Mouse (Mus musculus): ENCODE measurements at regions not wholly inside any gene's neighbourhood (a gene's known extent, or its start where the extent isn't known, plus 50 kb on each side); places are given as distances from the start of the nearest gene placed in this dataset.

- no peaks in the 10 kb centered on the region for H3K27me3 ChIP-seq (ENCODE audit: control insufficient read depth, insufficient read depth, low read length)
- H3K9me3 ChIP-seq (replicated peaks; ENCODE audit: control insufficient read depth, low read length), result no peaks in the 10 kb centered on the region
- 72% methylated on average over 3 of the region's 3 CpGs for WGBS (ENCODE audit: insufficient replicate concordance)
- H3K27ac ChIP-seq (ENCODE audit: low read depth, low read length), result no peak overlapping the region
- ATAC-seq (replicated peaks; ENCODE audit: insufficient number of reproducible peaks, low FRiP score, low TSS enrichment), result no peak
- H3K36me3 ChIP-seq (ENCODE audit: control insufficient read depth, insufficient read depth, low read length), result no peaks in the 10 kb centered on the region
- H3K4me2 ChIP-seq, result no peak overlapping the region
- no peak overlapping the region for H3K4me3 ChIP-seq (ENCODE audit: low read depth, low read length)
- H3K9ac ChIP-seq (ENCODE audit: low read depth, low read length), result no peak overlapping the region
- H3K4me1 ChIP-seq (ENCODE audit: control insufficient read depth, insufficient read depth, low read length), result no peaks in the 10 kb centered on the region; the same call in 1 of the 2 replicates
Observed at GRCm38 (mm10) chr19:14293172-14293571, 304.7 kb downstream of the Tle4 start.

GRCm38 (mm10) chr19:14301176-14301943, 296.5 kb downstream of the Tle4 start:
- 76% methylated on average over 6 of the region's 6 CpGs for WGBS (ENCODE audit: insufficient replicate concordance)

GRCm38 (mm10) chr19:14314301-14314700, 283.6 kb downstream of the Tle4 start:
- H3K9ac ChIP-seq (ENCODE audit: low read depth, low read length), result no peak overlapping the region
- H3K9me3 ChIP-seq (replicated peaks; ENCODE audit: control insufficient read depth, low read length), result no peaks in the 10 kb centered on the region
- H3K27ac ChIP-seq (ENCODE audit: low read depth, low read length), result no peak overlapping the region
- H3K4me1 ChIP-seq (ENCODE audit: control insufficient read depth, insufficient read depth, low read length), result no peaks in the 10 kb centered on the region
- WGBS (ENCODE audit: insufficient replicate concordance), result 68% methylated on average over 7 of the region's 7 CpGs
- no peak for ATAC-seq (replicated peaks; ENCODE audit: insufficient number of reproducible peaks, low FRiP score, low TSS enrichment)
- H3K36me3 ChIP-seq (ENCODE audit: control insufficient read depth, insufficient read depth, low read length), result no peaks in the 10 kb centered on the region
- H3K27me3 ChIP-seq (ENCODE audit: control insufficient read depth, insufficient read depth, low read length), result no peaks in the 10 kb centered on the region
- no peak overlapping the region for H3K4me3 ChIP-seq (ENCODE audit: low read depth, low read length)
- H3K4me2 ChIP-seq, result no peak overlapping the region

More at GRCm38 (mm10) chr19:14301176-14301943, 296.5 kb downstream of the Tle4 start:
- no peak overlapping the region for H3K4me3 ChIP-seq (ENCODE audit: low read depth, low read length)
- no peaks in the 10 kb centered on the region for H3K4me1 ChIP-seq (ENCODE audit: control insufficient read depth, insufficient read depth, low read length)
- no peaks in the 10 kb centered on the region for H3K36me3 ChIP-seq (ENCODE audit: control insufficient read depth, insufficient read depth, low read length)
- no peaks in the 10 kb centered on the region for H3K27me3 ChIP-seq (ENCODE audit: control insufficient read depth, insufficient read depth, low read length)
- no peaks in the 10 kb centered on the region for H3K9me3 ChIP-seq (replicated peaks; ENCODE audit: control insufficient read depth, low read length)
- no peak overlapping the region for H3K27ac ChIP-seq (ENCODE audit: low read depth, low read length)
- H3K9ac ChIP-seq (ENCODE audit: low read depth, low read length), result no peak overlapping the region
- no peak overlapping the region for H3K4me2 ChIP-seq
- ATAC-seq (replicated peaks; ENCODE audit: insufficient number of reproducible peaks, low FRiP score, low TSS enrichment), result no peak

GRCm38 (mm10) chr19:14319677-14320191, 278.1 kb downstream of the Tle4 start:
- WGBS (ENCODE audit: insufficient replicate concordance), result 75% methylated on average over 3 of the region's 3 CpGs
- no peak for ATAC-seq (replicated peaks; ENCODE audit: insufficient number of reproducible peaks, low FRiP score, low TSS enrichment)
- no peaks in the 10 kb centered on the region for H3K27me3 ChIP-seq (ENCODE audit: control insufficient read depth, insufficient read depth, low read length)

GRCm38 (mm10) chr19:14325353-14326052, 272.3 kb downstream of the Tle4 start:
- H3K36me3 ChIP-seq (ENCODE audit: control insufficient read depth, insufficient read depth, low read length), result no peaks in the 10 kb centered on the region
- no peaks in the 10 kb centered on the region for H3K9me3 ChIP-seq (replicated peaks; ENCODE audit: control insufficient read depth, low read length)
- no peak overlapping the region for H3K4me2 ChIP-seq
- no peak for ATAC-seq (replicated peaks; ENCODE audit: insufficient number of reproducible peaks, low FRiP score, low TSS enrichment)
- no peaks in the 10 kb centered on the region for H3K4me1 ChIP-seq (ENCODE audit: control insufficient read depth, insufficient read depth, low read length)
- 75% methylated on average over 9 of the region's 9 CpGs for WGBS (ENCODE audit: insufficient replicate concordance)
- no peaks in the 10 kb centered on the region for H3K27me3 ChIP-seq (ENCODE audit: control insufficient read depth, insufficient read depth, low read length)
- no peak overlapping the region for H3K9ac ChIP-seq (ENCODE audit: low read depth, low read length)
- no peak overlapping the region for H3K27ac ChIP-seq (ENCODE audit: low read depth, low read length)
- no peak overlapping the region for H3K4me3 ChIP-seq (ENCODE audit: low read depth, low read length)

More at GRCm38 (mm10) chr19:14319677-14320191, 278.1 kb downstream of the Tle4 start:
- Histone ChIP-seq H3K4me2 (no peak overlapping the region), H3K36me3 (ENCODE audit: control insufficient read depth, insufficient read depth, low read length) (no peaks in the 10 kb centered on the region), H3K4me1 (ENCODE audit: control insufficient read depth, insufficient read depth, low read length) (no peaks in the 10 kb centered on the region), H3K27ac (ENCODE audit: low read depth, low read length) (no peak overlapping the region), H3K9me3 (replicated peaks; ENCODE audit: control insufficient read depth, low read length) (no peaks in the 10 kb centered on the region), H3K4me3 (ENCODE audit: low read depth, low read length) (no peak overlapping the region), H3K9ac (ENCODE audit: low read depth, low read length) (no peak overlapping the region)

GRCm38 (mm10) chr19:14333041-14334012, 264.5 kb downstream of the Tle4 start:
- no peak overlapping the region for H3K4me3 ChIP-seq (ENCODE audit: low read depth, low read length)
- no peak for ATAC-seq (replicated peaks; ENCODE audit: insufficient number of reproducible peaks, low FRiP score, low TSS enrichment)
- no peaks in the 10 kb centered on the region for H3K4me1 ChIP-seq (ENCODE audit: control insufficient read depth, insufficient read depth, low read length)
- H3K27me3 ChIP-seq (ENCODE audit: control insufficient read depth, insufficient read depth, low read length), result no peaks in the 10 kb centered on the region
- WGBS (ENCODE audit: insufficient replicate concordance), result 44% methylated on average over 6 of the region's 6 CpGs
- H3K4me2 ChIP-seq, result no peak overlapping the region
- H3K27ac ChIP-seq (ENCODE audit: low read depth, low read length), result no peak overlapping the region
- no peaks in the 10 kb centered on the region for H3K36me3 ChIP-seq (ENCODE audit: control insufficient read depth, insufficient read depth, low read length)
- no peak overlapping the region for H3K9ac ChIP-seq (ENCODE audit: low read depth, low read length)
- no peaks in the 10 kb centered on the region for H3K9me3 ChIP-seq (replicated peaks; ENCODE audit: control insufficient read depth, low read length)

GRCm38 (mm10) chr19:14337025-14337424, 260.8 kb downstream of the Tle4 start:
- H3K36me3 ChIP-seq (ENCODE audit: control insufficient read depth, insufficient read depth, low read length), result no peaks in the 10 kb centered on the region
- H3K27ac ChIP-seq (ENCODE audit: low read depth, low read length), result no peak overlapping the region
- no peak overlapping the region for H3K4me3 ChIP-seq (ENCODE audit: low read depth, low read length)
- no peaks in the 10 kb centered on the region for H3K9me3 ChIP-seq (replicated peaks; ENCODE audit: control insufficient read depth, low read length)
- no peaks in the 10 kb centered on the region for H3K27me3 ChIP-seq (ENCODE audit: control insufficient read depth, insufficient read depth, low read length)
- 47% methylated on average over 5 of the region's 5 CpGs for WGBS (ENCODE audit: insufficient replicate concordance)
- H3K4me1 ChIP-seq (ENCODE audit: control insufficient read depth, insufficient read depth, low read length), result no peaks in the 10 kb centered on the region
- no peak for ATAC-seq (replicated peaks; ENCODE audit: insufficient number of reproducible peaks, low FRiP score, low TSS enrichment)
- H3K9ac ChIP-seq (ENCODE audit: low read depth, low read length), result no peak overlapping the region
- no peak overlapping the region for H3K4me2 ChIP-seq

GRCm38 (mm10) chr19:14340759-14341158, 257.1 kb downstream of the Tle4 start:
- H3K9me3 ChIP-seq (replicated peaks; ENCODE audit: control insufficient read depth, low read length), result no peaks in the 10 kb centered on the region
- no peaks in the 10 kb centered on the region for H3K27me3 ChIP-seq (ENCODE audit: control insufficient read depth, insufficient read depth, low read length)
- no peaks in the 10 kb centered on the region for H3K4me1 ChIP-seq (ENCODE audit: control insufficient read depth, insufficient read depth, low read length)
- ATAC-seq (replicated peaks; ENCODE audit: insufficient number of reproducible peaks, low FRiP score, low TSS enrichment), result no peak
- 51% methylated on average over 2 of the region's 2 CpGs for whole genome bisulfite sequencing (ENCODE audit: insufficient replicate concordance)
- no peak overlapping the region for H3K4me3 ChIP-seq (ENCODE audit: low read depth, low read length)
- no peak overlapping the region for H3K4me2 ChIP-seq
- no peak overlapping the region for H3K9ac ChIP-seq (ENCODE audit: low read depth, low read length)
- H3K36me3 ChIP-seq (ENCODE audit: control insufficient read depth, insufficient read depth, low read length), result no peaks in the 10 kb centered on the region
- no peak overlapping the region for H3K27ac ChIP-seq (ENCODE audit: low read depth, low read length)
